Mouse (Mus musculus): ENCODE measurements around the gene Pkdcc.

GRCm38 (mm10) chr17:83211196-83211595 lies 3.9 kb upstream of the Pkdcc start:
- TF ChIP-seq CTCF (IDR thresholded peaks at IDR 0.05; ENCODE audit: borderline replicate concordance, insufficient read depth, low read depth, low read length) = no peak
- TF ChIP-seq POLR2A (IDR thresholded peaks at IDR 0.05; ENCODE audit: borderline replicate concordance, insufficient read depth, low read length) = no peak

Measured in cerebellum, adult 2 months (tissue).